Mouse (Mus musculus): ENCODE measurements around the gene Capn8.

DNA sequence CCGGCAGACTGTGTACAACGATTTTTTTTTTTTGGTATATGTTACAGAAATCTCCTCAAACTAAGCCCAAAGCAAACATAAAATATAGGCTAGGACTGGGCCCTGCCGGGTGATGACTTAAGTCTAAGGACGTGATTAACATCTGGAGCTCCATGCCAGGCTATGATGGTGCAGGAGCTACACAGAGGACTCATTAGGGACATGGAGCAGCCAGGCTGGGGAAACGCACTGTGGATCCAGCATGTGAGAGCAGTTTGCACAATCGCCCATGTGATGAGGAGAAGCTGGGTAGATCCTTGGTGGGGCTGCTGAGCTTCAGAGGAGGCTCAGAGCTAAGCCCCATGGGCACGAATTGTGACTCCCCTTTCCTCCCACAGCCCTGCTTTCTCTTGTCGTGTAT, 14.0 kb upstream of the Capn8 start:
- TF ChIP-seq CTCF (IDR thresholded peaks at IDR 0.05; ENCODE audit: low read depth), result no peak
- TF ChIP-seq EP300 (IDR thresholded peaks at IDR 0.05; ENCODE audit: low read depth), result no peak

Data from liver, embryonic 14.5 days (tissue).